In genomic region chr2:147321036-147321435, GRCm38 (mm10) we compare ENCODE assay signal across 9 mouse cellular contexts. TPM values are rescaled to one million over a fixed set of nuclear protein-coding genes. Genes with fewer than 3 reads are reported as not detected.
DNase-seq lines count a peak whose midpoint lies in the region; ATAC-seq and TF ChIP-seq lines count a peak whose summit lies in the region.
"Had no signal": no experiment of that assay in that cellular context is flagged by ENCODE, and none has a peak within 500 bp of the region (broad histone marks: within the 10 kb centered on the region; RNA-seq: fewer than 3 reads in every experiment).

No protein-coding gene starts in this region.

- TF ChIP-seq CTCF in intestine, postnatal 0 days (IDR thresholded peaks at IDR 0.05; ENCODE audit: low read depth) = peak; percentile 76
- peak; percentile 55 for TF ChIP-seq CTCF in cortical plate, adult 2 months (IDR thresholded peaks at IDR 0.05; ENCODE audit: extremely low read depth, insufficient read depth, low read length)

- no peak overlapping the region for H3K4me3 ChIP-seq in intestine, postnatal 0 days (ENCODE audit: low read depth, low read length)
- no peak overlapping the region for H3K4me3 ChIP-seq in intestine, embryonic 16.5 days (ENCODE audit: low read length)
- no peak overlapping the region for H3K4me3 ChIP-seq in ES-E14 (ENCODE audit: insufficient read depth in 1 of 2, low read depth in 1 of 2, low read length in 2 of 2, poor library complexity in 1 of 2, severe bottlenecking in 1 of 2)
- no peak overlapping the region for H3K4me3 ChIP-seq in cortical plate, adult 2 months (ENCODE audit: insufficient read depth, low read length)
- H3K4me3 ChIP-seq: embryonic facial prominence, embryonic 15.5 days; lung, embryonic 15.5 days had no signal

- DNase-seq in ES-E14 (ENCODE audit: low read depth, low spot score) = peak; percentile 68
- peak; percentile 11 to 56 for DNase-seq in kidney, postnatal 36 days
- peak; percentile 17 for DNase-seq in thymus, postnatal 25 days
- DNase-seq in testis, postnatal 10 days (ENCODE audit: low spot score) = no peak

- no peaks in the 10 kb centered on the region for H3K4me1 ChIP-seq in intestine, postnatal 0 days (replicated peaks; ENCODE audit: control insufficient read depth, insufficient read depth, low read length)
- H3K4me1 ChIP-seq in intestine, embryonic 16.5 days (ENCODE audit: control insufficient read depth, insufficient read depth, low read length) = no peaks in the 10 kb centered on the region
- H3K4me1 ChIP-seq in ES-E14 (ENCODE audit: control insufficient read depth in 2 of 2, insufficient read depth in 2 of 2, low read length in 2 of 2, poor library complexity in 1 of 2) = no peaks in the 10 kb centered on the region
- H3K4me1 ChIP-seq in cortical plate, adult 2 months (ENCODE audit: control insufficient read depth, insufficient read depth, low read length) = no peaks in the 10 kb centered on the region
- H3K4me1 ChIP-seq: embryonic facial prominence, embryonic 15.5 days; lung, embryonic 15.5 days had no signal

- H3K9me3 ChIP-seq in intestine, postnatal 0 days (ENCODE audit: control insufficient read depth) = no peaks in the 10 kb centered on the region
- H3K9me3 ChIP-seq in intestine, embryonic 16.5 days (ENCODE audit: control insufficient read depth, low read length) = no peaks in the 10 kb centered on the region
- no peaks in the 10 kb centered on the region for H3K9me3 ChIP-seq in ES-E14 (ENCODE audit: control insufficient read depth, insufficient read depth, low read depth, low read length)
- H3K9me3 ChIP-seq: embryonic facial prominence, embryonic 15.5 days; lung, embryonic 15.5 days had no signal

- no peak overlapping the region for H3K27ac ChIP-seq in intestine, postnatal 0 days (ENCODE audit: low read depth, low read length)
- no peak overlapping the region for H3K27ac ChIP-seq in intestine, embryonic 16.5 days (ENCODE audit: low read length)
- no peak overlapping the region for H3K27ac ChIP-seq in ES-E14 (ENCODE audit: insufficient read depth, low read depth, low read length, poor library complexity, severe bottlenecking)
- no peak overlapping the region for H3K27ac ChIP-seq in cortical plate, adult 2 months (ENCODE audit: insufficient read depth, low read length)
- H3K27ac ChIP-seq: embryonic facial prominence, embryonic 15.5 days; lung, embryonic 15.5 days had no signal

- in situ Hi-C loops in ES-E14 (cut with MboI; ENCODE audit: low sequenced_read_pairs in 2 of 2, unreplicated experiment in 2 of 2) = loop anchor here in 1 of 2 experiments (25.0 kb wide), 1 partner anchor 359 kb away; no protein-coding TSS in a partner anchor

- WGBS in intestine, postnatal 0 days = 10% methylated on average over 9 of the region's 9 CpGs
- 12% methylated on average over 9 of the region's 9 CpGs for WGBS in intestine, embryonic 16.5 days

- no peaks in the 10 kb centered on the region for H3K36me3 ChIP-seq in intestine, postnatal 0 days (ENCODE audit: control insufficient read depth, insufficient read depth)
- H3K36me3 ChIP-seq in intestine, embryonic 16.5 days (ENCODE audit: control insufficient read depth, insufficient read depth, low read length) = no peaks in the 10 kb centered on the region
- no peaks in the 10 kb centered on the region for H3K36me3 ChIP-seq in ES-E14 (ENCODE audit: control insufficient read depth, insufficient read depth, low read length, poor library complexity, severe bottlenecking)
- H3K36me3 ChIP-seq: embryonic facial prominence, embryonic 15.5 days; lung, embryonic 15.5 days had no signal

- H3K27me3 ChIP-seq in intestine, postnatal 0 days (replicated peaks; ENCODE audit: control insufficient read depth, insufficient read depth, low read length) = no peaks in the 10 kb centered on the region
- H3K27me3 ChIP-seq in intestine, embryonic 16.5 days (replicated peaks; ENCODE audit: control insufficient read depth, insufficient read depth, low read length) = no peaks in the 10 kb centered on the region; the same call in 1 of the 2 replicates

- H3K9ac ChIP-seq in intestine, postnatal 0 days (ENCODE audit: low read depth, low read length) = no peak overlapping the region
- no peak overlapping the region for H3K9ac ChIP-seq in intestine, embryonic 16.5 days (ENCODE audit: low read depth, low read length)
- H3K9ac ChIP-seq in ES-E14 (ENCODE audit: insufficient read depth, low read depth, low read length, poor library complexity, severe bottlenecking) = no peak overlapping the region
- H3K9ac ChIP-seq: embryonic facial prominence, embryonic 15.5 days; lung, embryonic 15.5 days had no signal

- ATAC-seq in intestine, postnatal 0 days = no peak; the same call in 1 of the 2 replicates
- no peak for ATAC-seq in intestine, embryonic 16.5 days

- no peak for TF ChIP-seq POLR2A in cortical plate, adult 2 months (IDR thresholded peaks at IDR 0.05; ENCODE audit: extremely low read depth, insufficient read depth, low read length)

- H3K4me2 ChIP-seq in intestine, postnatal 0 days (replicated peaks; ENCODE audit: low read depth) = no peak overlapping the region
- H3K4me2 ChIP-seq in intestine, embryonic 16.5 days (ENCODE audit: low read depth, low read length) = no peak overlapping the region
- H3K4me2 ChIP-seq: embryonic facial prominence, embryonic 15.5 days; lung, embryonic 15.5 days had no signal

TF ChIP-seq in ES-E14, 5 proteins besides CTCF, POLR2A, EP300 and RAD21:
- TF ChIP-seq ZC3H11A (IDR thresholded peaks at IDR 0.05; ENCODE audit: borderline replicate concordance, low read depth, low read length) (0 out of 2 replicates have a peak, but pooled peaks have one; percentile 34), CHD2 (IDR thresholded peaks at IDR 0.05; ENCODE audit: low read depth, low read length) (no peak), MAFK (IDR thresholded peaks at IDR 0.05; ENCODE audit: insufficient read depth, low read depth, low read length) (no peak), ZNF384 (IDR thresholded peaks at IDR 0.05; ENCODE audit: low read depth, low read length) (no peak), HCFC1 (IDR thresholded peaks at IDR 0.05; ENCODE audit: borderline replicate concordance, insufficient read depth, low read length) (no peak)

RNA-seq across cellular contexts. Expression of gene Pax1, which starts 40.7 kb away (rescaled TPM):
- polyA plus RNA-seq in intestine, postnatal 0 days (2015; fragmentation: Nextera tagmentation; extraction: Ambion mirVana) = 0.05 TPM in 1 of 2 replicates, not detected in the other
- polyA plus RNA-seq in intestine, embryonic 16.5 days (2015; fragmentation: Nextera tagmentation; extraction: Ambion mirVana) = 0.09 TPM in 1 of 2 replicates, not detected in the other
- total RNA-seq in ES-E14 (2012; rRNA removed) = 0.31 TPM in 1 of 2 replicates, not detected in the other
- polyA plus RNA-seq in cortical plate, adult 2 months (2012; rRNA removed) = 0.06 TPM in 1 of 2 replicates, not detected in the other
